Mouse (Mus musculus) CH12.LX (cell line): ENCODE measurements at regions not wholly inside any gene's neighbourhood (a gene's known extent, or its start where the extent isn't known, plus 50 kb on each side); places are given as distances from the start of the nearest gene placed in this dataset.

Experiments
- CTCF ChIP-seq, 2 experiments: IDR thresholded peaks in 1 of 2; conservative IDR thresholded peaks in 1 of 2; 2 replicates each; pipeline ENCODE4 v1.5.1; 2011 to 2012; ENCODE audit warnings: low read depth in 2 of 2, low read length in 2 of 2, improper control_type of control experiment in 1 of 2, inconsistent platforms in 1 of 2, mild to moderate bottlenecking in 1 of 2, moderate library complexity in 1 of 2
- GABPA ChIP-seq: IDR thresholded peaks from 2 replicates; pipeline ENCODE4 v1.6.1; 2012; ENCODE audit warnings: low read depth, low read length, improper control_type of control experiment, inconsistent platforms; ENCODE audit not compliant: insufficient replicate concordance
- POLR2A ChIP-seq: IDR thresholded peaks from 2 replicates; pipeline ENCODE4 v1.6.1; 2011; ENCODE audit warnings: low read depth, mild to moderate bottlenecking, improper control_type of control experiment, low read length
- RCOR1 ChIP-seq: conservative IDR thresholded peaks from 2 replicates; pipeline ENCODE4 v1.6.1; 2012; ENCODE audit warnings: low read depth, mild to moderate bottlenecking, inconsistent platforms, low read length, improper control_type of control experiment
- USF1 ChIP-seq: IDR thresholded peaks from 2 replicates; pipeline ENCODE4 v1.6.1; 2014; ENCODE audit warnings: low read depth, mild to moderate bottlenecking, inconsistent platforms, low read length, improper control_type of control experiment
- ZC3H11A ChIP-seq: IDR thresholded peaks from 2 replicates; pipeline ENCODE4 v1.6.1; 2012; ENCODE audit warnings: low read depth, mild to moderate bottlenecking, inconsistent platforms, low read length, improper control_type of control experiment

- TF ChIP-seq CTCF (conservative IDR thresholded peaks at IDR 0.05 in 1 of 2, IDR thresholded peaks at IDR 0.05 in 1 of 2; ENCODE audit: low read depth in 2 of 2, low read length in 2 of 2) = no peak
- no peak for TF ChIP-seq GABPA
- TF ChIP-seq POLR2A = no peak
- no peak for TF ChIP-seq USF1
- no peak for TF ChIP-seq RCOR1
- no peak for TF ChIP-seq ZC3H11A
These were observed 60.0 kb downstream of the Ubiad1 start for GRCm38 (mm10) chr4:148384251-148385230.
